Mouse (Mus musculus) adrenal gland, postnatal 14 days (tissue): ENCODE results near the gene Rex1bd. TPM values are rescaled to one million over a fixed set of nuclear protein-coding genes. Genes with fewer than 3 reads are reported as not detected.

Experiments used
- total RNA-seq: library from RNA; stranded (reverse); gene quantifications from 2 replicates; pipeline ENCODE4 v1.2.3, GENCODE M21; 2021

Rex1bd gene
- total RNA-seq, 1 experiment from 2014 or later: 123 TPM

Other genes starting within 250 kb of the Rex1bd start
- gene Homer3, start 223.9 kb downstream of the Rex1bd start, total RNA-seq: 21.3 and 25.0 TPM in 2 replicates
- gene Ddx49, start 204.3 kb downstream of the Rex1bd start, total RNA-seq: 49.2 and 71.3 TPM in 2 replicates
- gene Cope, start 204.2 kb downstream of the Rex1bd start, total RNA-seq: 215 and 222 TPM in 2 replicates
- gene Cers1, start 191.0 kb downstream of the Rex1bd start, total RNA-seq: 1.9 and 2.9 TPM in 2 replicates
- 0.41 and 1.2 TPM in 2 replicates for gene Gdf1, start 176.9 kb downstream of the Rex1bd start, total RNA-seq
- 64.0 and 64.4 TPM in 2 replicates for gene Upf1, start 153.5 kb downstream of the Rex1bd start, total RNA-seq
- 1.4 TPM in 1 of 2 replicates, not detected in the other for gene Comp, start 133.2 kb downstream of the Rex1bd start, total RNA-seq
- gene Crtc1, start 67.2 kb downstream of the Rex1bd start, total RNA-seq: 19.4 and 20.6 TPM in 2 replicates
- 15.7 and 16.3 TPM in 2 replicates for gene Klhl26, start 29.8 kb downstream of the Rex1bd start, total RNA-seq
- 4.6 and 5.6 TPM in 2 replicates for gene Tmem59l, start 19.4 kb downstream of the Rex1bd start, total RNA-seq
- gene Crlf1, start 13.6 kb downstream of the Rex1bd start, total RNA-seq: not detected in 2 replicates
- gene Uba52, start 4.0 kb upstream of the Rex1bd start, total RNA-seq: 1,600 and 1,776 TPM in 2 replicates
- gene Fkbp8, start 21.0 kb upstream of the Rex1bd start, total RNA-seq: 235 and 252 TPM in 2 replicates
- 78.9 and 83.1 TPM in 2 replicates for gene Kxd1, start 21.2 kb upstream of the Rex1bd start, total RNA-seq
- 22.4 and 22.9 TPM in 2 replicates for gene Ell, start 32.7 kb upstream of the Rex1bd start, total RNA-seq
- gene Isyna1, start 87.6 kb upstream of the Rex1bd start, total RNA-seq: 77.2 and 84.7 TPM in 2 replicates
- gene Ssbp4, start 102.1 kb upstream of the Rex1bd start, total RNA-seq: 84.4 and 102 TPM in 2 replicates
- 1.6 and 2.0 TPM in 2 replicates for gene Lrrc25, start 109.4 kb upstream of the Rex1bd start, total RNA-seq
- gene Gdf15, start 125.7 kb upstream of the Rex1bd start, total RNA-seq: 0.79 and 1.0 TPM in 2 replicates
- 73.1 and 86.5 TPM in 2 replicates for gene Pgpep1, start 153.6 kb upstream of the Rex1bd start, total RNA-seq
- 76.0 and 78.6 TPM in 2 replicates for gene Lsm4, start 166.5 kb upstream of the Rex1bd start, total RNA-seq
- gene Jund, start 192.2 kb upstream of the Rex1bd start, total RNA-seq: 165 and 174 TPM in 2 replicates
- gene Iqcn, start 196.7 kb upstream of the Rex1bd start, total RNA-seq: 0.11 and 0.19 TPM in 2 replicates
- 0.70 TPM in 1 of 2 replicates, not detected in the other for gene Gm3336, start 211.8 kb upstream of the Rex1bd start, total RNA-seq
- 1.9 TPM in 2 replicates for gene Pde4c, start 217.0 kb upstream of the Rex1bd start, total RNA-seq
- gene Rab3a, start 247.9 kb upstream of the Rex1bd start, total RNA-seq: 56.2 and 75.1 TPM in 2 replicates